Mouse (Mus musculus) neural tube, embryonic 12.5 days (tissue): ENCODE data around the gene Cpe. TPM values are rescaled to one million over a fixed set of nuclear protein-coding genes. Genes with fewer than 3 reads are reported as not detected.

Experiments
- ATAC-seq: fragments of 200-750 bp; cut with Nextera tagmentation; 2 replicates; pipeline ENCODE4 v1.8.0; 2017; ENCODE audit warnings: low read depth, mild to moderate bottlenecking, moderate TSS enrichment, moderate library complexity; ENCODE audit not compliant: low FRiP score
- H3K27ac ChIP-seq: fragments of 300-500 bp; sonication (generic); 2 replicates; pipeline ENCODE4 v1.5.1; 2016
- H3K27me3 ChIP-seq: fragments of 300-500 bp; sonication (generic); replicated peaks from 2 replicates; pipeline ENCODE4 v1.6.1; 2016; ENCODE audit warnings: mild to moderate bottlenecking
- H3K36me3 ChIP-seq: fragments of 300-500 bp; sonication (generic); 2 replicates; pipeline ENCODE4 v1.6.1; 2016; ENCODE audit warnings: mild to moderate bottlenecking
- H3K4me1 ChIP-seq: fragments of 300-500 bp; sonication (generic); 2 replicates; pipeline ENCODE4 v1.6.1; 2016
- H3K4me2 ChIP-seq: fragments of 300-500 bp; sonication (generic); replicated peaks from 2 replicates; pipeline ENCODE4 v1.6.1; 2016; ENCODE audit warnings: mild to moderate bottlenecking
- H3K4me3 ChIP-seq: fragments of 300-500 bp; sonication (generic); 2 replicates; pipeline ENCODE4 v1.5.1; 2016
- H3K9ac ChIP-seq: fragments of 300-500 bp; sonication (generic); 2 replicates; pipeline ENCODE4 v1.6.1; 2016; ENCODE audit warnings: mild to moderate bottlenecking
- H3K9me3 ChIP-seq: fragments of 300-500 bp; sonication (generic); 2 replicates; pipeline ENCODE4 v1.6.1; 2016; ENCODE audit warnings: mild to moderate bottlenecking
- WGBS: fragments of 180-500 bp; shearing (Covaris S2); methylation state at CpG from one replicate; pipeline ENCODE4 v1.1.7; 2016; 5-methylcytosine and 5-hydroxymethylcytosine counted together
- polyA plus RNA-seq: library from polyadenylated mRNA; unstranded; fragments of >200 nt; fragmentation: Nextera tagmentation; extraction: Ambion mirVana; gene quantifications from 2 replicates; pipeline ENCODE4 v1.2.1, GENCODE M21; 2016

Cpe gene
- 423 and 464 TPM in 2 replicates for polyA plus RNA-seq

GRCm38 (mm10) chr8:64692651-64693201 lies at the start of gene Cpe:
Gene Cpe (minus strand): TSS chr8:64693054.
- peak; percentile 99 for ATAC-seq
- peak within 1 kb of the TSS; percentile 64 for H3K4me2 ChIP-seq
- peak within 1 kb of the TSS; percentile 84 for H3K27ac ChIP-seq
- no peaks in the 10 kb centered on the region for H3K9me3 ChIP-seq
- H3K27me3 ChIP-seq = no peaks in the 10 kb centered on the region
- H3K36me3 ChIP-seq = no peaks in the 10 kb centered on the region
- H3K4me3 ChIP-seq = peak within 1 kb of the TSS; percentile 54
- under 1% methylated on average over 54 of the region's 54 CpGs for WGBS
- peak within 1 kb of the TSS; percentile 79 for H3K9ac ChIP-seq
- peaks cover 21% of the 10 kb centered on the region; the same call in 1 of the 2 replicates for H3K4me1 ChIP-seq

GRCm38 (mm10) chr8:64740547-64741211 lies 47.8 kb upstream of the Cpe start:
- Histone ChIP-seq H3K4me2 (no peak overlapping the region), H3K27ac (no peak overlapping the region), H3K36me3 (no peaks in the 10 kb centered on the region), H3K4me3 (no peak overlapping the region), H3K27me3 (no peaks in the 10 kb centered on the region), H3K9me3 (no peaks in the 10 kb centered on the region), H3K9ac (no peak overlapping the region), H3K4me1 (no peaks in the 10 kb centered on the region)
- ATAC-seq = no peak
- 94% methylated on average over 13 of the region's 13 CpGs for WGBS

DNA sequence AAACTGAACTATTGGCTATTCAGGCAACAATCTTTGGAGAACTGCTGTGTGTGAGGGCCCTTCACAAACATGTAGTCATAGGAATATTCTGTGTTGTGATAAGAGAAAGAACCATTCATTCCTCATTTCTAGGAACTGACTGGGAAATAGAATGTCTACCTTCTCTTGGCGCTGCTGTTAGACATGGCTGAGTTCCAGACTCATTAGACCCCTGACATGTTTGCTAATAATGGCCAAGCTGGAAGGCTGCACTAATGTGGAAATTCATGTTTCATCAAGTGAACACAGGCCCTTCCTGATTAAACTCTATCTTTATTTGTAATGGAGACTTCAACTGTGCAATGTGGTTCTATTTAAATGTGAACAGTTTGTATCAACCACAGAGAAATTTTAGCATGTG lies 46.1 kb upstream of the Cpe start:
- no peak overlapping the region for H3K9ac ChIP-seq
- ATAC-seq = no peak
- 95% methylated on average over 1 of the region's 1 CpGs for whole genome bisulfite sequencing

DNA sequence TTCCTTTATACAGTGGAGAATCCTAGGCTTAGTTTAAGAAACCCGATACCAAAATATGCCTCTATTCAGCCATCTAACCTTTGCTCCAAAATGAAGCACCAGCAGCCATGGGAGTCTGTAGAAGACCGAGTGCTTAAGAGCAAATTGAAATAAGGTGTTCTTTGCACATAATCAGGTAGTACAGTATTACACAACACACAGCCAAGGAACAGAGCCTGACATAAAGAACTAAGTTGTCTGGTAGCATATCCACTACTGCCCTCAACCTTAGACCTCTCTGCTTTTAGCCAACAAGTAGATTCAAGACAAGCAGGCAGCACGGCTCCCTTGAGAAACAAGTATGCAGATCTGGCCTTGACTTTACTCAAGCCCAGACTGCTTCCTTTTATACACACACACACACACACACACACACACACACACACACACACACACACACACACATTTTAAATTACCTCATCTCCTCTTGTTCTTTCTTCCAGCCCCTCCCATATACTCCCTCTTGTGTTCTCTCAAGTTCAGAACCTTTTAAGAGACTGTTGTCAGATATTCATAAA lies 44.0 kb upstream of the Cpe start:
- ATAC-seq = no peak
- Histone ChIP-seq H3K9me3 (no peaks in the 10 kb centered on the region), H3K27ac (no peak overlapping the region), H3K4me2 (no peak overlapping the region), H3K4me1 (peaks cover 8% of the 10 kb centered on the region), H3K27me3 (no peaks in the 10 kb centered on the region), H3K9ac (no peak overlapping the region), H3K4me3 (no peak overlapping the region), H3K36me3 (no peaks in the 10 kb centered on the region)
- WGBS = 94% methylated on average over 3 of the region's 3 CpGs

More for the DNA sequence above, 46.1 kb upstream of the Cpe start:
- H3K36me3 ChIP-seq = no peaks in the 10 kb centered on the region
- no peak overlapping the region for H3K27ac ChIP-seq
- no peak overlapping the region for H3K4me2 ChIP-seq
- H3K9me3 ChIP-seq = no peaks in the 10 kb centered on the region
- H3K27me3 ChIP-seq = no peaks in the 10 kb centered on the region
- no peak overlapping the region for H3K4me3 ChIP-seq
- no peaks in the 10 kb centered on the region for H3K4me1 ChIP-seq

DNA sequence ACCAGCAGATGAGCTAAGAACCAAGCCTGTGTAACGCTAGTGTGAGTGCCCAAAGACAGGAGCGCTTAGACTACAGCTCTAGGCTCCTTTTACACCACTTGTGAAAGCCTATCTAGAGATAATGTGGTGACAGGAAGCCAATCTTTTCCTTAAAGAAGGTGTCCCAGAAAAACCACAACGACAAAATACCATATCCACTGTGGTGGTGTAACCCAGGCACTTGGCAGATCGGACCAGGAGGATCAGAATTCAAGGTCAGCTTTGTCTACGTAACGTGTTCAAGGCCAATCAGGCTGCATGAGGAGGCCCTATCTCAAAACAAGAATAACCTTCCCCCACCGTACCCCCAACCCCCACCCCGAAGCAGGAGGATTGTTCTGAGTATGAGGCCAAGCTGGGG lies 42.3 kb upstream of the Cpe start:
- peaks cover 14% of the 10 kb centered on the region for H3K4me1 ChIP-seq
- no peaks in the 10 kb centered on the region for H3K9me3 ChIP-seq
- H3K9ac ChIP-seq = no peak overlapping the region
- no peak for ATAC-seq
- H3K4me2 ChIP-seq = no peak overlapping the region
- H3K4me3 ChIP-seq = no peak overlapping the region
- 95% methylated on average over 8 of the region's 8 CpGs for WGBS
- H3K27me3 ChIP-seq = no peaks in the 10 kb centered on the region
- H3K27ac ChIP-seq = no peak overlapping the region
- peaks cover 8% of the 10 kb centered on the region for H3K36me3 ChIP-seq

DNA sequence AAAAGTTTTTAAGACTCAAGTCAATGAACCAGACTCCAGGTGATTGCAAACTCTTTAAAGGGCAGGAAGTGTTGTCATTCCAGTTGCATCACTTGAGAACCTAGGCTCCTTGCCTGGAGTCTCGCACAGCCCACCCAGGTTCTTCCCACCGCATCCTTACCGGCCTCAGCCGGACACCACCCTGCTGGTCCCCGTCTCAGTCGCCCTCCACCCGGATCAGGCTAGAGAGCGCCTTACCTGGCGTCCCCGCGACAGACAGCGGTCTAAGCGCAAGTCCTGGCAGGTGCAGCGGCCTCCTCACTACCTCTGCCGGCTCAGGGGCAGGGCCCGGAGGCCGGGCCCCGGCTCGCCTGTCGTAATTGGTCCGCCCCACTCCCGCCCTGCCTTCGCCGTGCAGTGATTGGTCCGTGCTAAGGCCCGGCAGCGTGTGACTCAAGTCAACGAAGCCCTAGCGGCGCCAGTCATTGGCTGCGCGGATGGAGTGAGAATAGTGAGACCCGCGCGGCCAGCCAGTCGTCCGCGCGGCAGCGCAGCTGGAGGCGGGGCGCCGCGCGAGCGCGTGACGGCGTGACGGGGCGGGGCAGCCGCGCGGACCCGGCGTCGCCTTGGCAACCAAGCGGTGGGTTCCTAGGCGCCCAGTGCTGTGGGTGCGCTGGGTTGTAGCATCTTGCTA lies 40.6 kb upstream of the Cpe start, which contains the start of gene Msmo1:
Msmo1 (minus strand) TSS at position 522 of the 673 bp plus-strand sequence.
- Histone ChIP-seq H3K36me3 (peaks cover 13% of the 10 kb centered on the region), H3K27me3 (no peaks in the 10 kb centered on the region), H3K27ac (0 out of 2 replicates have a peak within 1 kb of the TSS, but pooled peaks have one; percentile 20), H3K4me2 (peak within 1 kb of the TSS; percentile 74), H3K4me1 (peaks cover 14% of the 10 kb centered on the region), H3K9ac (peak within 1 kb of the TSS; percentile 72), H3K4me3 (peak within 1 kb of the TSS; percentile 82), H3K9me3 (no peaks in the 10 kb centered on the region)
- under 1% methylated on average over 60 of the region's 60 CpGs for WGBS
- peak; percentile 100 for ATAC-seq

GRCm38 (mm10) chr8:64732596-64732995 lies 39.7 kb upstream of the Cpe start:
- Histone ChIP-seq H3K4me2 (peak overlapping the region; percentile 74), H3K4me3 (peak overlapping the region; percentile 82), H3K9me3 (no peaks in the 10 kb centered on the region), H3K9ac (peak overlapping the region; percentile 72), H3K27me3 (no peaks in the 10 kb centered on the region), H3K4me1 (peaks cover 14% of the 10 kb centered on the region), H3K36me3 (peaks cover 15% of the 10 kb centered on the region), H3K27ac (no peak overlapping the region)
- no peak for ATAC-seq
- 15% methylated on average over 9 of the region's 9 CpGs for WGBS

- Histone ChIP-seq H3K4me1 (peaks cover 14% of the 10 kb centered on the region), H3K4me2 (no peak overlapping the region), H3K9me3 (no peaks in the 10 kb centered on the region), H3K4me3 (no peak overlapping the region), H3K27ac (no peak overlapping the region), H3K36me3 (peaks cover 53% of the 10 kb centered on the region), H3K9ac (no peak overlapping the region), H3K27me3 (no peaks in the 10 kb centered on the region)
- ATAC-seq = no peak
- WGBS = 93% methylated on average over 7 of the region's 7 CpGs
Measured at GRCm38 (mm10) chr8:64728156-64728555, 35.3 kb upstream of the Cpe start.

DNA sequence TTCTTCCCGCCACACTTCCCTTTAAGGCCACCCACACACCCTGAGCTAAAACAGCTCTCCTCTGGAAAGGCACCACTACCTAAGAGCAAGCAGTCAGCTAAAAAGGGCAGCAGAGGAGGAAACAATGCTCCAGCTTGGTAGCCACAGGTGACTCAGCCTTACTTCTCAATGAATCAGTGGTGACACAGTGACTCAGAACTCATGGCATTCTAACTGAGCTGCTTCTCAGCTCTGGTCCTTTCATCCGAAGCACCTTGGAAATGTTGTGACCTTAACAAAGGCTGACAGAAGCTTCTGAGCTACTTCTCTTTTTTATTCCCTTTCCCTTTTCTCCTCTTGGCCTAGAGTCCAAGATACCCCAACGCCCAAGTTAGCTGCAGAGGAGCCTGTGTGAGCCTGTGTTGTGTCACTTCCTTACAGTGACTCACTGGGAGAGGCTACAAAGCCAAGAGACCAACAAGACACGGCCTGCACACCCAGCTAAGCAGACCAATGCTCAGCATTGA lies 33.4 kb upstream of the Cpe start:
- H3K9ac ChIP-seq = no peak overlapping the region
- H3K4me1 ChIP-seq = peaks cover 5% of the 10 kb centered on the region; the same call in 1 of the 2 replicates
- no peak overlapping the region for H3K4me3 ChIP-seq
- no peak overlapping the region for H3K4me2 ChIP-seq
- 93% methylated on average over 4 of the region's 4 CpGs for WGBS
- peaks cover 66% of the 10 kb centered on the region for H3K36me3 ChIP-seq
- H3K9me3 ChIP-seq = no peaks in the 10 kb centered on the region
- no peak overlapping the region for H3K27ac ChIP-seq
- no peaks in the 10 kb centered on the region for H3K27me3 ChIP-seq
- ATAC-seq = no peak

GRCm38 (mm10) chr8:64723206-64723605 lies 30.4 kb upstream of the Cpe start:
- 93% methylated on average over 2 of the region's 2 CpGs for WGBS
- H3K9me3 ChIP-seq = no peaks in the 10 kb centered on the region
- H3K4me1 ChIP-seq = no peaks in the 10 kb centered on the region
- H3K4me2 ChIP-seq = no peak overlapping the region
- H3K9ac ChIP-seq = no peak overlapping the region
- H3K4me3 ChIP-seq = no peak overlapping the region
- H3K36me3 ChIP-seq = peaks cover 75% of the 10 kb centered on the region
- H3K27me3 ChIP-seq = no peaks in the 10 kb centered on the region
- no peak overlapping the region for H3K27ac ChIP-seq
- ATAC-seq = no peak

GRCm38 (mm10) chr8:64717868-64718267 lies 25.0 kb upstream of the Cpe start:
- Histone ChIP-seq H3K4me3 (no peak overlapping the region), H3K9ac (no peak overlapping the region), H3K27ac (no peak overlapping the region), H3K4me2 (no peak overlapping the region), H3K36me3 (peaks cover 62% of the 10 kb centered on the region), H3K4me1 (no peaks in the 10 kb centered on the region), H3K27me3 (no peaks in the 10 kb centered on the region), H3K9me3 (no peaks in the 10 kb centered on the region)
- WGBS = 84% methylated on average over 7 of the region's 7 CpGs
- no peak for ATAC-seq

DNA sequence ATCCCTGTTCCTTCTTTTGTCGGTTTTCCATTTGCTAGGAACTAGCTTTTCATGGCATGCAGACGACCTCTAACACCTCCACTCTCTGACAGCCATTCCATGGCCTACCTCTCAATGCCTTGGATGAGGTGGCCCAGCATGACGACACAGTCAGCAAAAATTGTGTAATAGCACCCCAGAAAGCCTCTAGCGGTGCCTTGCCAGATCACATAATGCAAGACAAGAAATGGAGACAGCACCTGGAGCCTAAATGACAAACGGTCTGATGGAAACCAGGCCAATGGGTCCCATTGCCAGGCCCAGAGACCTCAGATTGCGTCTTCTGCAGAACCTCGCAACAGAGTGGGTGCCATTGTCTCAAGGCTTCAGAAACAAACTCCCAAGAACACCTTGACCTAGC lies 19.6 kb upstream of the Cpe start:
- WGBS = 94% methylated on average over 7 of the region's 7 CpGs
- H3K27me3 ChIP-seq = no peaks in the 10 kb centered on the region

More for the DNA sequence above, 19.6 kb upstream of the Cpe start:
- Histone ChIP-seq H3K4me3 (no peak overlapping the region), H3K9ac (no peak overlapping the region), H3K4me2 (no peak overlapping the region), H3K4me1 (no peaks in the 10 kb centered on the region), H3K27ac (no peak overlapping the region), H3K9me3 (no peaks in the 10 kb centered on the region), H3K36me3 (peaks cover 21% of the 10 kb centered on the region)
- no peak for ATAC-seq
